Mouse (Mus musculus): Measurements from ENCODE around the gene Flna. TPM values are rescaled to one million over a fixed set of nuclear protein-coding genes. Genes with fewer than 3 reads are reported as not detected.
A peak's percentile ranks its signal among the peaks of the same experiment; 100 is the strongest.
"Not testable (repeated sequence)": the region's sequence is repeated elsewhere in the genome, so short reads cannot be mapped to it uniquely, and the experiment has no call there.

The Flna gene
- polyA plus RNA-seq, 1 experiment from 2014 or later = 227 TPM

GRCm38 (mm10) chrX:74245687-74246086 is 3.9 kb downstream of the Flna start:
- 16% methylated on average over 21 of the region's 21 CpGs for WGBS
- Histone ChIP-seq H3K9me3 (replicated peaks) (no peaks in the 10 kb centered on the region), H3K4me2 (peak overlapping the region; percentile 76), H3K4me1 (replicated peaks) (peaks cover 18% of the 10 kb centered on the region), H3K9ac (peak overlapping the region; percentile 90), H3K27ac (ENCODE audit: poor library complexity, severe bottlenecking) (peak overlapping the region; percentile 96), H3K36me3 (peaks cover 27% of the 10 kb centered on the region), H3K27me3 (replicated peaks) (no peaks in the 10 kb centered on the region), H3K4me3 (peak overlapping the region; percentile 73)
- peak; percentile 60 for ATAC-seq (ENCODE audit: insufficient number of reproducible peaks, low FRiP score)

- Histone ChIP-seq H3K4me2 (peak overlapping the region; percentile 76), H3K36me3 (peaks cover 33% of the 10 kb centered on the region), H3K27ac (ENCODE audit: poor library complexity, severe bottlenecking) (peak overlapping the region; percentile 96), H3K9ac (peak overlapping the region; percentile 90), H3K27me3 (replicated peaks) (no peaks in the 10 kb centered on the region), H3K4me1 (replicated peaks) (peaks cover 17% of the 10 kb centered on the region), H3K9me3 (replicated peaks) (no peaks in the 10 kb centered on the region), H3K4me3 (peak overlapping the region; percentile 73)
- WGBS = 35% methylated on average over 1 of the region's 1 CpGs
- no peak for ATAC-seq (ENCODE audit: insufficient number of reproducible peaks, low FRiP score)
Measured at GRCm38 (mm10) chrX:74245107-74245506, 4.5 kb downstream of the Flna start.

GRCm38 (mm10) chrX:74244614-74245083 is 5.0 kb downstream of the Flna start:
- Histone ChIP-seq H3K4me1 (replicated peaks) (peaks cover 15% of the 10 kb centered on the region), H3K27ac (ENCODE audit: poor library complexity, severe bottlenecking) (peak overlapping the region; percentile 96), H3K4me3 (peak overlapping the region; percentile 73), H3K9ac (peak overlapping the region; percentile 90), H3K36me3 (peaks cover 38% of the 10 kb centered on the region), H3K4me2 (peak overlapping the region; percentile 76), H3K9me3 (replicated peaks) (no peaks in the 10 kb centered on the region), H3K27me3 (replicated peaks) (no peaks in the 10 kb centered on the region)
- 13% methylated on average over 3 of the region's 3 CpGs for WGBS
- peak; percentile 60 for ATAC-seq (ENCODE audit: insufficient number of reproducible peaks, low FRiP score)

- H3K27ac ChIP-seq (ENCODE audit: poor library complexity, severe bottlenecking) = peak overlapping the region; percentile 96
- no peaks in the 10 kb centered on the region for H3K9me3 ChIP-seq (replicated peaks)
- H3K4me2 ChIP-seq = peak overlapping the region; percentile 76
- no peak for ATAC-seq (ENCODE audit: insufficient number of reproducible peaks, low FRiP score)
- no peaks in the 10 kb centered on the region for H3K27me3 ChIP-seq (replicated peaks)
- peaks cover 15% of the 10 kb centered on the region for H3K4me1 ChIP-seq (replicated peaks)
- 37% methylated on average over 3 of the region's 3 CpGs for WGBS
- peak overlapping the region; percentile 73 for H3K4me3 ChIP-seq
- H3K36me3 ChIP-seq = peaks cover 46% of the 10 kb centered on the region
- H3K9ac ChIP-seq = peak overlapping the region; percentile 90
Measured at GRCm38 (mm10) chrX:74243807-74244206, 5.8 kb downstream of the Flna start.

GRCm38 (mm10) chrX:74243396-74243795 is 6.2 kb downstream of the Flna start:
- H3K4me2 ChIP-seq = peak overlapping the region; percentile 76
- H3K27me3 ChIP-seq (replicated peaks) = no peaks in the 10 kb centered on the region
- peaks cover 15% of the 10 kb centered on the region for H3K4me1 ChIP-seq (replicated peaks)
- peak overlapping the region; percentile 96; the same call in 1 of the 2 replicates for H3K27ac ChIP-seq (ENCODE audit: poor library complexity, severe bottlenecking)
- H3K9me3 ChIP-seq (replicated peaks) = no peaks in the 10 kb centered on the region
- H3K4me3 ChIP-seq = peak overlapping the region; percentile 73
- peaks cover 50% of the 10 kb centered on the region for H3K36me3 ChIP-seq
- no peak for ATAC-seq (ENCODE audit: insufficient number of reproducible peaks, low FRiP score)
- H3K9ac ChIP-seq = peak overlapping the region; percentile 90
- WGBS = 76% methylated on average over 2 of the region's 2 CpGs

- no peak for ATAC-seq (ENCODE audit: insufficient number of reproducible peaks, low FRiP score)
- Histone ChIP-seq H3K4me3 (no peak overlapping the region), H3K9ac (no peak overlapping the region; the same call in 1 of the 2 replicates), H3K27ac (ENCODE audit: poor library complexity, severe bottlenecking) (no peak overlapping the region), H3K4me1 (replicated peaks) (peaks cover 15% of the 10 kb centered on the region), H3K9me3 (replicated peaks) (no peaks in the 10 kb centered on the region), H3K4me2 (no peak overlapping the region), H3K27me3 (replicated peaks) (no peaks in the 10 kb centered on the region), H3K36me3 (peaks cover 78% of the 10 kb centered on the region)
- WGBS = 84% methylated on average over 4 of the region's 4 CpGs
Measured at GRCm38 (mm10) chrX:74240332-74240731, 9.3 kb downstream of the Flna start.

GRCm38 (mm10) chrX:74233196-74233595 is 16.4 kb downstream of the Flna start:
- no peak for ATAC-seq (ENCODE audit: insufficient number of reproducible peaks, low FRiP score)
- Histone ChIP-seq H3K4me2 (no peak overlapping the region), H3K9ac (no peak overlapping the region), H3K27ac (ENCODE audit: poor library complexity, severe bottlenecking) (no peak overlapping the region), H3K4me1 (replicated peaks) (no peaks in the 10 kb centered on the region), H3K9me3 (replicated peaks) (no peaks in the 10 kb centered on the region), H3K4me3 (no peak overlapping the region), H3K27me3 (replicated peaks) (no peaks in the 10 kb centered on the region), H3K36me3 (peaks cover 97% of the 10 kb centered on the region)
- WGBS = 86% methylated on average over 5 of the region's 5 CpGs

- WGBS = 59% methylated on average over 1 of the region's 1 CpGs
Measured at GRCm38 (mm10) chrX:74230038-74230437, 19.6 kb downstream of the Flna start.

GRCm38 (mm10) chrX:74220099-74220498 is 29.5 kb downstream of the Flna start:
- not testable (repeated sequence) for H3K27ac ChIP-seq (ENCODE audit: poor library complexity, severe bottlenecking)

More at GRCm38 (mm10) chrX:74230038-74230437, 19.6 kb downstream of the Flna start:
- H3K4me1 ChIP-seq (replicated peaks) = no peaks in the 10 kb centered on the region
- H3K27me3 ChIP-seq (replicated peaks) = no peaks in the 10 kb centered on the region
- ATAC-seq (ENCODE audit: insufficient number of reproducible peaks, low FRiP score) = no peak
- H3K9ac ChIP-seq = no peak overlapping the region
- no peak overlapping the region for H3K27ac ChIP-seq (ENCODE audit: poor library complexity, severe bottlenecking)
- no peaks in the 10 kb centered on the region for H3K9me3 ChIP-seq (replicated peaks)
- H3K4me2 ChIP-seq = no peak overlapping the region
- peaks cover 100% of the 10 kb centered on the region for H3K36me3 ChIP-seq
- no peak overlapping the region for H3K4me3 ChIP-seq

GRCm38 (mm10) chrX:74219449-74219848 is 30.2 kb downstream of the Flna start:
- no peak overlapping the region for H3K9ac ChIP-seq
- no peak overlapping the region for H3K4me2 ChIP-seq
- ATAC-seq (ENCODE audit: insufficient number of reproducible peaks, low FRiP score) = no peak
- peaks cover 14% of the 10 kb centered on the region for H3K36me3 ChIP-seq
- no peak overlapping the region for H3K27ac ChIP-seq (ENCODE audit: poor library complexity, severe bottlenecking)
- H3K4me3 ChIP-seq = no peak overlapping the region
- H3K27me3 ChIP-seq (replicated peaks) = no peaks in the 10 kb centered on the region
- WGBS = 43% methylated on average over 13 of the region's 13 CpGs
- H3K9me3 ChIP-seq (replicated peaks) = no peaks in the 10 kb centered on the region
- no peaks in the 10 kb centered on the region for H3K4me1 ChIP-seq (replicated peaks)

More at GRCm38 (mm10) chrX:74220099-74220498, 29.5 kb downstream of the Flna start:
- not testable (repeated sequence) for H3K27me3 ChIP-seq (replicated peaks); H3K4me3 ChIP-seq; ATAC-seq (ENCODE audit: insufficient number of reproducible peaks, low FRiP score); H3K4me2 ChIP-seq; H3K9ac ChIP-seq; H3K4me1 ChIP-seq (replicated peaks); H3K9me3 ChIP-seq (replicated peaks)
- H3K36me3 ChIP-seq = peaks cover 20% of the 10 kb centered on the region
- 28% methylated on average over 1 of the region's 1 CpGs for WGBS

GRCm38 (mm10) chrX:74218496-74218895 is 31.1 kb downstream of the Flna start:
- H3K27ac ChIP-seq (ENCODE audit: poor library complexity, severe bottlenecking) = no peak overlapping the region
- ATAC-seq (ENCODE audit: insufficient number of reproducible peaks, low FRiP score) = no peak
- no peak overlapping the region for H3K4me2 ChIP-seq
- no peak overlapping the region for H3K4me3 ChIP-seq
- H3K9ac ChIP-seq = no peak overlapping the region
- 70% methylated on average over 4 of the region's 4 CpGs for WGBS
- no peaks in the 10 kb centered on the region for H3K9me3 ChIP-seq (replicated peaks)
- H3K27me3 ChIP-seq (replicated peaks) = no peaks in the 10 kb centered on the region
- H3K36me3 ChIP-seq = peaks cover 5% of the 10 kb centered on the region
- H3K4me1 ChIP-seq (replicated peaks) = no peaks in the 10 kb centered on the region

GRCm38 (mm10) chrX:74203556-74203955 is 46.1 kb downstream of the Flna start:
- ATAC-seq (ENCODE audit: insufficient number of reproducible peaks, low FRiP score) = no peak
- WGBS = 83% methylated on average over 2 of the region's 2 CpGs

More at GRCm38 (mm10) chrX:74203556-74203955, 46.1 kb downstream of the Flna start:
- Histone ChIP-seq H3K9ac (no peak overlapping the region), H3K27me3 (replicated peaks) (no peaks in the 10 kb centered on the region), H3K4me3 (no peak overlapping the region), H3K36me3 (no peaks in the 10 kb centered on the region), H3K4me1 (replicated peaks) (no peaks in the 10 kb centered on the region), H3K4me2 (no peak overlapping the region), H3K9me3 (replicated peaks) (no peaks in the 10 kb centered on the region), H3K27ac (ENCODE audit: poor library complexity, severe bottlenecking) (no peak overlapping the region)

Measured in heart, embryonic 12.5 days (tissue).